Mouse (Mus musculus): ENCODE measurements around the gene Ssb. TPM values are rescaled to one million over a fixed set of nuclear protein-coding genes. Genes with fewer than 3 reads are reported as not detected.
A peak's percentile ranks its signal among the peaks of the same experiment; 100 is the strongest.

Gene Ssb
- polyA plus RNA-seq, 1 experiment from 2014 or later = 233 TPM

- peak overlapping the region; percentile 80 for H3K4me2 ChIP-seq
- no peak overlapping the region for H3K4me3 ChIP-seq
- no peak overlapping the region for H3K9ac ChIP-seq
- no peak overlapping the region for H3K27ac ChIP-seq (ENCODE audit: poor library complexity, severe bottlenecking)
- 58% methylated on average over 2 of the region's 2 CpGs for WGBS
- peaks cover 9% of the 10 kb centered on the region; the same call in 1 of the 2 replicates for H3K4me1 ChIP-seq (replicated peaks)
- peaks cover 8% of the 10 kb centered on the region; the same call in 1 of the 2 replicates for H3K36me3 ChIP-seq
- no peak for ATAC-seq (ENCODE audit: insufficient number of reproducible peaks, low FRiP score)
- H3K9me3 ChIP-seq (replicated peaks) = no peaks in the 10 kb centered on the region
- no peaks in the 10 kb centered on the region for H3K27me3 ChIP-seq (replicated peaks)
These were observed 22.6 kb downstream of the Ssb start for GRCm38 (mm10) chr2:69883990-69884391.

DNA sequence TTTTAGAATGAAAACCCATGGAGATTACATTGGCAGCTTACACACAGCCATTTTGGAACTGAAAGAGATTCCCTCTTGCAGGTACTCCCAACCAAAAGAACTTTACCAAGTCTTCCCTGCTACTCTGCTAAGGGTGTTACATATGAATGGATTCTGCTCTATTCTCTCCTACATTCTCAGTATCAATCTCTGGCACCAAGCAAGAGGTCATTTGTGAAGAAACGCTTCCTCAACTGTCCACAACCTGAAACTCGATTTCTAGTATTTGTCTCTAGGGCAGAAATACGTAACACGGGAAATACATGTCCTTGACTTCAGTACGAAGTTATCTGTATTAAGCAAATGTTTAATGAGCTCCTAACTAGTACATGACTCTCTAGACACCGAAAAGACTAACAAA lies 23.2 kb downstream of the Ssb start:
- peaks cover 9% of the 10 kb centered on the region; the same call in 1 of the 2 replicates for H3K4me1 ChIP-seq (replicated peaks)
- no peak overlapping the region for H3K27ac ChIP-seq (ENCODE audit: poor library complexity, severe bottlenecking)
- ATAC-seq (ENCODE audit: insufficient number of reproducible peaks, low FRiP score) = no peak
- 47% methylated on average over 6 of the region's 6 CpGs for WGBS
- H3K36me3 ChIP-seq = peaks cover 4% of the 10 kb centered on the region; the same call in 1 of the 2 replicates
- no peaks in the 10 kb centered on the region for H3K27me3 ChIP-seq (replicated peaks)
- peak overlapping the region; percentile 88; the same call in 1 of the 2 replicates for H3K9ac ChIP-seq
- peak overlapping the region; percentile 80 for H3K4me2 ChIP-seq
- peak overlapping the region; percentile 70 for H3K4me3 ChIP-seq
- no peaks in the 10 kb centered on the region for H3K9me3 ChIP-seq (replicated peaks)

- no peaks in the 10 kb centered on the region for H3K9me3 ChIP-seq (replicated peaks)
- peaks cover 2% of the 10 kb centered on the region; the same call in 1 of the 2 replicates for H3K36me3 ChIP-seq
- H3K4me1 ChIP-seq (replicated peaks) = peaks cover 9% of the 10 kb centered on the region; the same call in 1 of the 2 replicates
- ATAC-seq (ENCODE audit: insufficient number of reproducible peaks, low FRiP score) = peak; percentile 63; the same call in 1 of the 2 replicates
- peak overlapping the region; percentile 70 for H3K4me3 ChIP-seq
- peak overlapping the region; percentile 88 for H3K9ac ChIP-seq
- H3K4me2 ChIP-seq = peak overlapping the region; percentile 80
- H3K27me3 ChIP-seq (replicated peaks) = no peaks in the 10 kb centered on the region
- peak overlapping the region; percentile 60 for H3K27ac ChIP-seq (ENCODE audit: poor library complexity, severe bottlenecking)
- WGBS = 4% methylated on average over 12 of the region's 12 CpGs
These were observed 23.7 kb downstream of the Ssb start for GRCm38 (mm10) chr2:69885050-69885449.

- H3K27me3 ChIP-seq (replicated peaks) = no peaks in the 10 kb centered on the region
- peak within 1 kb of the TSS; percentile 70 for H3K4me3 ChIP-seq
- peaks cover 2% of the 10 kb centered on the region; the same call in 1 of the 2 replicates for H3K36me3 ChIP-seq
- no peaks in the 10 kb centered on the region for H3K9me3 ChIP-seq (replicated peaks)
- H3K9ac ChIP-seq = peak within 1 kb of the TSS; percentile 88
- H3K4me2 ChIP-seq = peak within 1 kb of the TSS; percentile 80
- WGBS = 1% methylated on average over 45 of the region's 45 CpGs
- H3K27ac ChIP-seq (ENCODE audit: poor library complexity, severe bottlenecking) = peak within 1 kb of the TSS; percentile 60
- peaks cover 9% of the 10 kb centered on the region; the same call in 1 of the 2 replicates for H3K4me1 ChIP-seq (replicated peaks)
- peak; percentile 96 for ATAC-seq (ENCODE audit: insufficient number of reproducible peaks, low FRiP score)
These were observed 24.3 kb downstream of the Ssb start, which contains the start of gene Mettl5 for GRCm38 (mm10) chr2:69885451-69886305. Gene Mettl5 (minus strand): TSS chr2:69885615.

DNA sequence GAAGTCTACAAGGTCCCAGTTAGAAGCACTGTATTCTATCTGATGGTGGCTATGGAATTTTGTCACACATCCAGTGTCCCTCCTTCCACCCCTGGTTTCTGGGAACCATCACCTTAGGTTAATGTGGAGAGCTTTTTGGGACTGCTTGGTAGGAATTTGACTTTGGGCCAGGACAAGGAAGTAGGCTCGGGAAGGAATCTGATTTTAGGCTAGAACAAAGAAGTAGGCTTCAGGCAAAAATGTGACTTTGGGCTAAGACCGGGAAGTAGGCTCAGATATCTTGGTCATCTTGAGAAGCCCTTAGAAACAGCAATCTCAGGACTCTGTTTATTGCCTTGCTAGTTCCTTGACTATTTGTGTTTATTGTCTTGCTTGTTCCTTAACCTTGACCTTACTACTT lies 27.6 kb downstream of the Ssb start:
- Histone ChIP-seq H3K4me3 (no peak overlapping the region), H3K9me3 (replicated peaks) (no peaks in the 10 kb centered on the region), H3K9ac (no peak overlapping the region), H3K36me3 (no peaks in the 10 kb centered on the region), H3K4me2 (no peak overlapping the region), H3K27me3 (replicated peaks) (no peaks in the 10 kb centered on the region), H3K4me1 (replicated peaks) (peaks cover 9% of the 10 kb centered on the region; the same call in 1 of the 2 replicates), H3K27ac (ENCODE audit: poor library complexity, severe bottlenecking) (no peak overlapping the region)
- WGBS = 66% methylated on average over 2 of the region's 2 CpGs
- no peak for ATAC-seq (ENCODE audit: insufficient number of reproducible peaks, low FRiP score)

GRCm38 (mm10) chr2:69890843-69891242 lies 29.5 kb downstream of the Ssb start:
- Histone ChIP-seq H3K9me3 (replicated peaks) (no peaks in the 10 kb centered on the region), H3K4me2 (no peak overlapping the region), H3K36me3 (no peaks in the 10 kb centered on the region), H3K27me3 (replicated peaks) (no peaks in the 10 kb centered on the region), H3K4me1 (replicated peaks) (0 out of 2 replicates have a peak, but pooled peaks cover 2% of the 10 kb centered on the region), H3K4me3 (no peak overlapping the region), H3K9ac (no peak overlapping the region), H3K27ac (ENCODE audit: poor library complexity, severe bottlenecking) (no peak overlapping the region)
- 52% methylated on average over 7 of the region's 7 CpGs for WGBS
- ATAC-seq (ENCODE audit: insufficient number of reproducible peaks, low FRiP score) = no peak

- Histone ChIP-seq H3K4me1 (replicated peaks) (no peaks in the 10 kb centered on the region), H3K36me3 (no peaks in the 10 kb centered on the region), H3K9ac (no peak overlapping the region), H3K4me2 (no peak overlapping the region), H3K27ac (ENCODE audit: poor library complexity, severe bottlenecking) (no peak overlapping the region), H3K27me3 (replicated peaks) (no peaks in the 10 kb centered on the region), H3K9me3 (replicated peaks) (no peaks in the 10 kb centered on the region), H3K4me3 (no peak overlapping the region)
- ATAC-seq (ENCODE audit: insufficient number of reproducible peaks, low FRiP score) = no peak
- 52% methylated on average over 1 of the region's 1 CpGs for WGBS
These were observed 31.8 kb downstream of the Ssb start for GRCm38 (mm10) chr2:69893145-69893544.

DNA sequence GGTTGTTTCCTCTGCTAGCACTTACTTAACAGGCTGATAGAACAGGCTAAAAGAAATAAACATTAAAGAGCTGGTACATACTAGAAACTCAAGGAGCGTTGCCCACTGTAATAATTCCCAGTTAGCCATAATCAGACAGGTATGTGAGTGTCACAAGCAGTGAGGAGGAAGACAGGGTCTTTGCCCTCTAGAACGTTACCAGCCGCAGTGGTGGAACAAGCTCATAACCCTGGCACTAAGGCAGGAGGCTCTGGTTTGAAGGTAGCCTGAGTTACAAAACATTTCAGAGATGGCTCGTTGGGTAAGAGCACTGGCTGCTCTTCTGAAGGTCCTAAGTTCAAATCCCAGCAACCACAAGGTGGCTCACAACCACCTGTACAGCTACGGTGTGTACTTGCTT lies 32.5 kb downstream of the Ssb start:
- Histone ChIP-seq H3K4me3 (no peak overlapping the region), H3K4me2 (no peak overlapping the region), H3K27me3 (replicated peaks) (no peaks in the 10 kb centered on the region), H3K9ac (no peak overlapping the region), H3K27ac (ENCODE audit: poor library complexity, severe bottlenecking) (no peak overlapping the region), H3K4me1 (replicated peaks) (peaks cover 4% of the 10 kb centered on the region), H3K36me3 (no peaks in the 10 kb centered on the region), H3K9me3 (replicated peaks) (no peaks in the 10 kb centered on the region)
- no peak for ATAC-seq (ENCODE audit: insufficient number of reproducible peaks, low FRiP score)
- 70% methylated on average over 5 of the region's 5 CpGs for WGBS

GRCm38 (mm10) chr2:69895502-69896223 lies 34.3 kb downstream of the Ssb start:
- 57% methylated on average over 14 of the region's 14 CpGs for WGBS
- H3K27me3 ChIP-seq (replicated peaks) = no peaks in the 10 kb centered on the region
- H3K4me1 ChIP-seq (replicated peaks) = peaks cover 15% of the 10 kb centered on the region
- ATAC-seq (ENCODE audit: insufficient number of reproducible peaks, low FRiP score) = no peak
- no peak overlapping the region for H3K9ac ChIP-seq
- H3K4me3 ChIP-seq = no peak overlapping the region
- no peaks in the 10 kb centered on the region for H3K36me3 ChIP-seq
- H3K9me3 ChIP-seq (replicated peaks) = no peaks in the 10 kb centered on the region
- H3K27ac ChIP-seq (ENCODE audit: poor library complexity, severe bottlenecking) = no peak overlapping the region
- no peak overlapping the region for H3K4me2 ChIP-seq

DNA sequence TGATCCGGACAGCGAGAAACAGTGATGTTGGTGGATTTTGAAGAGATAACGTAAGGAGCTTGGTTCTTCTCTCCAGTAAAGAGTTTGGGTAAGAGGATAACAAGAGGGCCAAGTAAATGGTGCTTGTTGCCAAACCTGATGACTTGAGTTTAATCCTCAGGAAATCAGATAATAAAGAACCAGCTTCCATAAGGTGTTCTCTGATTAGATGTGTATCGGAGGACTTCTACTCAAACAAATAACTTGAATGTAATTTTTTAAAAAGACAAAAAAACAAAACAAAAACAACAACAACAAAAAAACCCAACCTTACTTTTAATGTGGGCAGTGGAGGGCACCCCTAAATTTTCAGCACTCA lies 34.8 kb downstream of the Ssb start:
- Histone ChIP-seq H3K27me3 (replicated peaks) (no peaks in the 10 kb centered on the region), H3K4me3 (no peak overlapping the region), H3K9ac (no peak overlapping the region), H3K4me2 (no peak overlapping the region), H3K4me1 (replicated peaks) (peaks cover 15% of the 10 kb centered on the region), H3K9me3 (replicated peaks) (no peaks in the 10 kb centered on the region), H3K36me3 (peaks cover 4% of the 10 kb centered on the region; the same call in 1 of the 2 replicates), H3K27ac (ENCODE audit: poor library complexity, severe bottlenecking) (no peak overlapping the region)
- 90% methylated on average over 4 of the region's 4 CpGs for WGBS
- no peak for ATAC-seq (ENCODE audit: insufficient number of reproducible peaks, low FRiP score)

GRCm38 (mm10) chr2:69897039-69897617 lies 35.8 kb downstream of the Ssb start, which contains the start of gene Ubr3:
Gene Ubr3 (plus strand): TSS chr2:69897246.
- ATAC-seq (ENCODE audit: insufficient number of reproducible peaks, low FRiP score) = peak; percentile 99
- H3K4me1 ChIP-seq (replicated peaks) = peaks cover 15% of the 10 kb centered on the region
- 3% methylated on average over 54 of the region's 65 CpGs for WGBS
- H3K27me3 ChIP-seq (replicated peaks) = no peaks in the 10 kb centered on the region
- H3K4me3 ChIP-seq = peak within 1 kb of the TSS; percentile 66
- H3K4me2 ChIP-seq = peak within 1 kb of the TSS; percentile 94
- peak within 1 kb of the TSS; percentile 92 for H3K27ac ChIP-seq (ENCODE audit: poor library complexity, severe bottlenecking)
- H3K9me3 ChIP-seq (replicated peaks) = no peaks in the 10 kb centered on the region
- peaks cover 10% of the 10 kb centered on the region for H3K36me3 ChIP-seq
- peak within 1 kb of the TSS; percentile 87 for H3K9ac ChIP-seq

All from heart, embryonic 12.5 days (tissue).